Mouse (Mus musculus) kidney, postnatal 0 days (tissue): ENCODE data around the gene Zfp523. TPM values are rescaled to one million over a fixed set of nuclear protein-coding genes. Genes with fewer than 3 reads are reported as not detected.

Experiments used
- ATAC-seq: fragments of 200-750 bp; cut with Nextera tagmentation; replicated peaks from 2 replicates; pipeline ENCODE4 v1.8.0; 2017; ENCODE audit warnings: low read depth, moderate number of reproducible peaks, moderate TSS enrichment, moderate library complexity; ENCODE audit not compliant: low FRiP score
- DNase-seq: peaks from one replicate; pipeline ENCODE4 v3.0.0-alpha.2; 2016; ENCODE audit warnings: low spot score
- H3K27ac ChIP-seq: fragments of 300-500 bp; sonication (generic); 2 replicates; pipeline ENCODE4 v1.5.1; 2014; ENCODE audit warnings: mild to moderate bottlenecking
- H3K27me3 ChIP-seq: fragments of 300-500 bp; sonication (generic); 2 replicates; pipeline ENCODE4 v1.6.1; 2014; ENCODE audit warnings: low read length, mixed read lengths; ENCODE audit not compliant: insufficient read depth
- H3K36me3 ChIP-seq: fragments of 300-500 bp; sonication (generic); 2 replicates; pipeline ENCODE4 v1.6.1; 2014; ENCODE audit warnings: low read length, mixed read lengths; ENCODE audit not compliant: insufficient read depth
- H3K4me1 ChIP-seq: fragments of 300-500 bp; sonication (generic); replicated peaks from 2 replicates; pipeline ENCODE4 v1.6.1; 2014; ENCODE audit warnings: antibody characterized with exemption, low read length, mixed read lengths; ENCODE audit not compliant: insufficient read depth
- H3K4me2 ChIP-seq: fragments of 300-500 bp; sonication (generic); 2 replicates; pipeline ENCODE4 v1.6.1; 2014; ENCODE audit warnings: mild to moderate bottlenecking, low read length, moderate library complexity, mixed read lengths
- H3K4me3 ChIP-seq: fragments of 300-500 bp; sonication (generic); replicated peaks from 2 replicates; pipeline ENCODE4 v1.5.1; 2014; ENCODE audit warnings: low read depth, low read length
- H3K9ac ChIP-seq: fragments of 300-500 bp; sonication (generic); 2 replicates; pipeline ENCODE4 v1.6.1; 2014; ENCODE audit warnings: low read depth, low read length
- H3K9me3 ChIP-seq: fragments of 300-500 bp; sonication (generic); replicated peaks from 2 replicates; pipeline ENCODE4 v1.6.1; 2016; ENCODE audit warnings: low read length, inconsistent platforms, mixed read lengths
- CTCF ChIP-seq: IDR thresholded peaks from 2 replicates; pipeline ENCODE4 v1.5.1; 2016; ENCODE audit warnings: antibody characterized with exemption, low read depth, mild to moderate bottlenecking, moderate library complexity
- WGBS: fragments of 180-500 bp; shearing (Covaris S2); extraction: QIAGEN DNeasy Blood & Tissue Kit; methylation state at CpG from one replicate; pipeline ENCODE4 v1.1.7; 2014; 5-methylcytosine and 5-hydroxymethylcytosine counted together
- polyA plus RNA-seq: library from polyadenylated mRNA; unstranded; fragments of >200 nt; fragmentation: Nextera tagmentation; extraction: Ambion mirVana; gene quantifications from 2 replicates; pipeline ENCODE4 v1.2.1, GENCODE M21; 2015

The Zfp523 gene
- polyA plus RNA-seq, 1 experiment from 2014 or later: 32.4 TPM

GRCm38 (mm10) chr17:28142700-28143610 lies 34.0 kb upstream of the Zfp523 start:
- ATAC-seq: no peak
- Histone ChIP-seq H3K36me3 (no peaks in the 10 kb centered on the region), H3K9me3 (no peaks in the 10 kb centered on the region), H3K27me3 (no peaks in the 10 kb centered on the region), H3K4me3 (peak overlapping the region; percentile 62), H3K9ac (peak overlapping the region; percentile 79), H3K27ac (peak overlapping the region; percentile 83), H3K4me1 (peaks cover 33% of the 10 kb centered on the region; the same call in 1 of the 2 replicates), H3K4me2 (peak overlapping the region; percentile 96)
- no peak for TF ChIP-seq CTCF
- DNase-seq: peak; percentile 37
- under 1% methylated on average over 30 of the region's 33 CpGs for WGBS

DNA sequence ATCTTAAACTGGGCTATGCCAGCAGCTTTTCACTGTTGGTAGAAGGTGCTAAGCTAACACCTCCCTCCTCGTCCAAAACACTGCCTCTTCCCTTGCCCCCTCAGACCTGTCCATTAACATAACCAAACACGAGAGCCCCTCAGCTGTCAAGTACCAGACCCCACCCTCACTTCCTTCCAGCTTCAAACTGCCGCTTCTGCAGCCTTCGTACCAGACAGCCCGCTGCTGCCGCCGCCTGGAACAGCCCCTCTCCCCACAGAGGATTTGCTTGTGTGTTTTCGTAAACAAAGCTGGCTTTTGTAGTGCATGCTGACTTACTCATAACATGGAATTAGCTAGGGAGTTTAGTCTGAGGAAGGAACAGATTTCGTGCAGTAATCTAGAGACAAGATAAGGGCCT lies 33.2 kb upstream of the Zfp523 start:
- Histone ChIP-seq H3K27ac (no peak overlapping the region), H3K27me3 (no peaks in the 10 kb centered on the region)

DNA sequence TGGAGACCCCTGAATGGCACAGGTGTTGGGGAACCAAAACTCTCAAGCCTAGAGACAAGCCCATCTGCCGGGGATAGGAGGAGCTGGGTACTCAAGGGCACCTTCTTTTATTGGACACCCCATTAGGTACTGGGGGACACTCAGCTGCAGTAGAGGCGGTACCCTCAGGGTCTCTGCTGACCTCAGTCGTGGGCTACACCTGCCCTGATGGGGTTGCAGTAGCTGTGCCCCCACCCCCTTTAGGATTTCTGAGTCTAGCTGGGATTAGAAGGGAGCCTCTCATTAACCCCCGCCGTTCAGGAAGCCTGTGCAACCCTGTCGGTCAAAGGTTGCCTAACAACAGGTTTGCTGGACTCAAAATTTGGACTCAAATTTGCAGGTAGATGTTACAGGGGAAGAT lies 32.7 kb upstream of the Zfp523 start:
- peak overlapping the region; percentile 18; the same call in 1 of the 2 replicates for H3K9ac ChIP-seq
- H3K9me3 ChIP-seq: no peaks in the 10 kb centered on the region
- ATAC-seq (no peak), DNase-seq (no peak)
- H3K27ac ChIP-seq: no peak overlapping the region
- no peaks in the 10 kb centered on the region for H3K36me3 ChIP-seq
- peaks cover 33% of the 10 kb centered on the region; the same call in 1 of the 2 replicates for H3K4me1 ChIP-seq
- H3K4me2 ChIP-seq: peak overlapping the region; percentile 96
- no peak for TF ChIP-seq CTCF
- peak overlapping the region; percentile 62 for H3K4me3 ChIP-seq
- WGBS: 29% methylated on average over 6 of the region's 6 CpGs
- no peaks in the 10 kb centered on the region for H3K27me3 ChIP-seq

More for the DNA sequence above, 33.2 kb upstream of the Zfp523 start:
- Histone ChIP-seq H3K9ac (peak overlapping the region; percentile 18; the same call in 1 of the 2 replicates), H3K4me2 (peak overlapping the region; percentile 96), H3K9me3 (no peaks in the 10 kb centered on the region), H3K4me3 (peak overlapping the region; percentile 62), H3K36me3 (no peaks in the 10 kb centered on the region), H3K4me1 (peaks cover 33% of the 10 kb centered on the region; the same call in 1 of the 2 replicates)
- 5% methylated on average over 9 of the region's 9 CpGs for WGBS
- ATAC-seq (no peak), DNase-seq (no peak)
- no peak for TF ChIP-seq CTCF

DNA sequence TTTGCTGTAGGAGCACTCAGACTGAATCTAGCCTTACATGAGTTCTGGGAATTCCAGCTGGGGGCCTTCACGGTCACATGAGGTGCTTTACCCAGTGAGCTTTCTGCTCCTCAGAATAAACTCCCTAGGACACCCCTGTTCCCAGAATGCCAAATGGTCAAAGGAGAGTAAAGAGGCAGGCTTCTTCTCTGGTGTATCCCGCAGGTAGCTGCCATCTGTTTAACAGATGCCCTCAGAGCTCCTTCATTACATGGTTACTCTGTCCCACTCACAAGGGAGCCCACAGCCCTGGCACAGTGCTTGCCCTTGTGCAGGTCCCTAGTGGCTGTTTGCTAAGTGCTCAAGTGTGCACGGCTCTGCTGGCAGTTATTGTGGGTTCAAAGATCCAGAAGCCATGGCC lies 28.6 kb upstream of the Zfp523 start:
- no peak for TF ChIP-seq CTCF
- Histone ChIP-seq H3K27ac (no peak overlapping the region), H3K9ac (no peak overlapping the region), H3K4me3 (no peak overlapping the region), H3K4me2 (no peak overlapping the region), H3K4me1 (peaks cover 24% of the 10 kb centered on the region; the same call in 1 of the 2 replicates), H3K27me3 (no peaks in the 10 kb centered on the region), H3K9me3 (no peaks in the 10 kb centered on the region), H3K36me3 (no peaks in the 10 kb centered on the region)
- ATAC-seq: no peak
- no peak for DNase-seq
- WGBS: 70% methylated on average over 3 of the region's 3 CpGs

GRCm38 (mm10) chr17:28149734-28150133 lies 27.2 kb upstream of the Zfp523 start:
- Histone ChIP-seq H3K27me3 (no peaks in the 10 kb centered on the region), H3K4me2 (no peak overlapping the region), H3K9me3 (no peaks in the 10 kb centered on the region), H3K9ac (no peak overlapping the region), H3K4me1 (peaks cover 15% of the 10 kb centered on the region; the same call in 1 of the 2 replicates), H3K36me3 (no peaks in the 10 kb centered on the region), H3K27ac (no peak overlapping the region), H3K4me3 (no peak overlapping the region)
- ATAC-seq: no peak
- 72% methylated on average over 8 of the region's 8 CpGs for WGBS
- no peak for TF ChIP-seq CTCF
- DNase-seq: no peak

DNA sequence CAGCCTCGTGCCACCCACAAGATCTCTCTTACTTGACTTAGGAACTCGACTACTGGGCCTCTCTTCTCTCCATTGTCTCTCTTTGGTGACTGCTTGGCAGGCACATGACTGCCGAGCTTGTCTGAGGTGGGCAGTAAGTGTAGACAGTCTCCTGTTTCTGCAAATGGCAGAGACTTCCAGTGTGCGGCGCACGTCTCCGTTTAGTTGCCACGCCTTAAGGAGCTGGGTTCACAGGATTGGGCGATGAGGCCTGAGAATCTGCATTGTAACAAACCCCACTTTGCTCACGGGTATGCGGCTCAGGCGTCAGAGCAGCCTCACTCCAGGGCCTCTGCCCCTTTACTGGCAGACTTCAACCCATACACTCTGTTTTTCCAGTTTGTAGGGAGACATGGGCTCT lies 26.5 kb upstream of the Zfp523 start:
- H3K4me2 ChIP-seq: no peak overlapping the region
- H3K4me1 ChIP-seq: peaks cover 12% of the 10 kb centered on the region; the same call in 1 of the 2 replicates
- H3K36me3 ChIP-seq: no peaks in the 10 kb centered on the region
- DNase-seq (no peak), ATAC-seq (no peak)
- H3K4me3 ChIP-seq: no peak overlapping the region
- no peak overlapping the region for H3K9ac ChIP-seq
- no peaks in the 10 kb centered on the region for H3K27me3 ChIP-seq
- no peaks in the 10 kb centered on the region for H3K9me3 ChIP-seq
- TF ChIP-seq CTCF: no peak
- no peak overlapping the region for H3K27ac ChIP-seq
- WGBS: 77% methylated on average over 12 of the region's 12 CpGs
